Mouse (Mus musculus) liver, embryonic 14.5 days (tissue): ENCODE measurements at regions not wholly inside any gene's neighbourhood (a gene's known extent, or its start where the extent isn't known, plus 50 kb on each side); places are given as distances from the start of the nearest gene placed in this dataset.

Experiments
- CTCF ChIP-seq: IDR thresholded peaks from 2 replicates; pipeline ENCODE4 v1.5.1; 2016; ENCODE audit warnings: antibody characterized with exemption, low read depth, control low read depth
- EP300 ChIP-seq: IDR thresholded peaks from 2 replicates; pipeline ENCODE4 v1.6.1; 2016; ENCODE audit warnings: antibody characterized with exemption, low read depth

DNA sequence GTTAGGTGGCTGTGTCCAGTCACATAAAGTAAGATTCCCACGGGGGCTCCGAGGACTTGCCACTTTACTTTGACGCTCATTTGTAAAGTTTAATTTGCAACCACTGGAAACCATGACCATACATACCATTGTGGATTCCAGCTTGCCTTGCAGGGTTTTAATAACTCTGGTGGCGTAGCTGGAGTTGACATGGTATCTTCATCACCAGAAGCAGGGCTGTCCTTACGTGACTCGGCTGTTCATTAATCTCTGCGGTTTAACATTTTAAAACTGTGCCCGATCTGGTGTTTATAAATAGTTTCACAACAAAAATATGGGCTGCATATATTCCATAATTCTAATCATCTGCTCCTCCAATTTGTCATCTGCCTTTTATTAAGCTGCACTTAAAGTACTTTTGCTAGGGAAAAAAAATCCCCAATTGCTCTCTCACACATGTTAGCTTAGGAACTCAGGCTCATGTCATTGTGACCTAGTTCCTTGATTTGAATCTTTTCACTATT, 159.1 kb downstream of the Ndfip2 start:
- TF ChIP-seq CTCF (no peak), EP300 (no peak)
